Mouse (Mus musculus): Measurements from ENCODE around the gene Fam198a. TPM values are rescaled to one million over a fixed set of nuclear protein-coding genes. Genes with fewer than 3 reads are reported as not detected.
A peak's percentile ranks its signal among the peaks of the same experiment; 100 is the strongest.

Fam198a gene
- polyA plus RNA-seq, 1 experiment from 2014 or later = 1.0 TPM

DNA sequence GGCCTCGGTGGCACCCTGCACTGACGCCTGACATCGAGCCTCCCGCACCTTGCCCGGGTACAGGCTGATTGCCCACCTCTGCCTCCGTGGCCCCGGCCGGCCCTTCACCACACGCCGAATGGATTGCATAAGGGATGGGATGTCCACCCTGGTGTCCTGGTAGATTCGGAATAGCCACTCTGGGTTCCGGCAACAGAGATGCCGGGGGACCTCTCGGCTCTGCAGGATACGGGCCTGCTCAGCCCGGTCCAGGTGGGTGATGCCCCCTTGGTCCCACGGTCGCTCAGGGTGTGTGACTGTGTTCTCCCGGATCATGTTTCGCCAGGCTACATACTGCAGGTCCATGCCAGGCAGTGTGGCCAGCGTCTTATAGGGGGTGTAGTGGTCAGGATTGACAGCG, 31.4 kb downstream of the Fam198a start:
- H3K4me3 ChIP-seq (ENCODE audit: low read depth, low read length) = no peak overlapping the region
- H3K36me3 ChIP-seq (ENCODE audit: control insufficient read depth, insufficient read depth) = no peaks in the 10 kb centered on the region; the same call in 1 of the 2 replicates
- no peaks in the 10 kb centered on the region for H3K9me3 ChIP-seq (ENCODE audit: control insufficient read depth)
- TF ChIP-seq CTCF (IDR thresholded peaks at IDR 0.05; ENCODE audit: low read depth) = no peak
- H3K27me3 ChIP-seq (replicated peaks; ENCODE audit: control insufficient read depth, insufficient read depth, low read length) = no peaks in the 10 kb centered on the region
- no peak overlapping the region for H3K27ac ChIP-seq (ENCODE audit: low read depth, low read length)
- H3K4me1 ChIP-seq (replicated peaks; ENCODE audit: control insufficient read depth, insufficient read depth, low read length) = no peaks in the 10 kb centered on the region
- no peak overlapping the region for H3K9ac ChIP-seq (ENCODE audit: low read depth, low read length)
- H3K4me2 ChIP-seq (replicated peaks; ENCODE audit: low read depth) = no peak overlapping the region
- ATAC-seq = no peak
- 95% methylated on average over 22 of the region's 22 CpGs for WGBS

DNA sequence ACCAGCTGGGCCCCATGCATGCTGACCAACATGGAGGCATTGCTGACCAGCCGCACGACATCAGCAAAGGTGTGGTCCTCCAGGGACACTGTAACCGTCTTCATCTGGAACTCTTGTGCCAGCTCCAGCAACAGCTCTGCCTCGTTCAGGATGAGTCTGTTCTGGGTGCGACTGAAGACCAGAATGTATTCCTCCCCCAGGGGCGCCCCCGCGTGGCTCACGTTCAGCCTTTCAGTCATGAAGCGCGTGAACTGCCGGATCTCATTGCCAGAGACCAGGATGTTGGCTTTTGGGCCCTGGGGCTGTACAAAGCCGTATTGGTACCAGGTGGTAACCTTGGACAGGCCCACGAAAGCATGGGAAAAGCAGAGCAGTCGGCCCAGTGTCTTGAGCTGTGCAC, 31.9 kb downstream of the Fam198a start:
- Histone ChIP-seq H3K27ac (ENCODE audit: low read depth, low read length) (no peak overlapping the region), H3K9ac (ENCODE audit: low read depth, low read length) (no peak overlapping the region), H3K4me1 (replicated peaks; ENCODE audit: control insufficient read depth, insufficient read depth, low read length) (no peaks in the 10 kb centered on the region), H3K4me2 (replicated peaks; ENCODE audit: low read depth) (no peak overlapping the region), H3K4me3 (ENCODE audit: low read depth, low read length) (no peak overlapping the region), H3K36me3 (ENCODE audit: control insufficient read depth, insufficient read depth) (no peaks in the 10 kb centered on the region; the same call in 1 of the 2 replicates), H3K27me3 (replicated peaks; ENCODE audit: control insufficient read depth, insufficient read depth, low read length) (no peaks in the 10 kb centered on the region), H3K9me3 (ENCODE audit: control insufficient read depth) (no peaks in the 10 kb centered on the region)
- ATAC-seq = no peak
- no peak for TF ChIP-seq CTCF (IDR thresholded peaks at IDR 0.05; ENCODE audit: low read depth)
- 94% methylated on average over 15 of the region's 15 CpGs for WGBS

DNA sequence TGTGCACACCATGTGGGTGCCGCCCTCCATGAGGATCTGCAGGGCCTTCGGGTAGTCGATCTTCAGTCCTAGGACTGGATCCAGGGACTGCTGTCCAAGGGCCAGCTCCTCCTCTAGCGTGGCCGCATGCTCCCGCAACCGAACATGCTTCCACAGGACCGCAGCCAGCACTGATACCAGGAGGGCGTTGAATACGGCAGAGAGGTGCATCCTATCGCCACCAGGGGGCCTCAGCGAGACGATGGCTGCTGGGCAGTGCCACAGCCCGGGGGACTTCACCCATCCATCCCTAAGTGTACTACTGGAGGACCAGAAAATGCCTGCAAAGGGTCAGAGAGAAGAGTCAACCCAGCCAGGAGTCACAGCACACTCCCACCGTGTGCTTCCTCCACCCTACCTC, 32.7 kb downstream of the Fam198a start:
- H3K4me2 ChIP-seq (replicated peaks; ENCODE audit: low read depth) = no peak overlapping the region
- ATAC-seq = peak; percentile 26; the same call in 1 of the 2 replicates
- H3K9ac ChIP-seq (ENCODE audit: low read depth, low read length) = no peak overlapping the region
- no peaks in the 10 kb centered on the region for H3K27me3 ChIP-seq (replicated peaks; ENCODE audit: control insufficient read depth, insufficient read depth, low read length)
- peak; percentile 92 for TF ChIP-seq CTCF (IDR thresholded peaks at IDR 0.05; ENCODE audit: low read depth)
- no peak overlapping the region for H3K4me3 ChIP-seq (ENCODE audit: low read depth, low read length)
- WGBS = 45% methylated on average over 15 of the region's 15 CpGs
- H3K36me3 ChIP-seq (ENCODE audit: control insufficient read depth, insufficient read depth) = no peaks in the 10 kb centered on the region; the same call in 1 of the 2 replicates
- H3K4me1 ChIP-seq (replicated peaks; ENCODE audit: control insufficient read depth, insufficient read depth, low read length) = no peaks in the 10 kb centered on the region
- no peak overlapping the region for H3K27ac ChIP-seq (ENCODE audit: low read depth, low read length)
- no peaks in the 10 kb centered on the region for H3K9me3 ChIP-seq (ENCODE audit: control insufficient read depth)

DNA sequence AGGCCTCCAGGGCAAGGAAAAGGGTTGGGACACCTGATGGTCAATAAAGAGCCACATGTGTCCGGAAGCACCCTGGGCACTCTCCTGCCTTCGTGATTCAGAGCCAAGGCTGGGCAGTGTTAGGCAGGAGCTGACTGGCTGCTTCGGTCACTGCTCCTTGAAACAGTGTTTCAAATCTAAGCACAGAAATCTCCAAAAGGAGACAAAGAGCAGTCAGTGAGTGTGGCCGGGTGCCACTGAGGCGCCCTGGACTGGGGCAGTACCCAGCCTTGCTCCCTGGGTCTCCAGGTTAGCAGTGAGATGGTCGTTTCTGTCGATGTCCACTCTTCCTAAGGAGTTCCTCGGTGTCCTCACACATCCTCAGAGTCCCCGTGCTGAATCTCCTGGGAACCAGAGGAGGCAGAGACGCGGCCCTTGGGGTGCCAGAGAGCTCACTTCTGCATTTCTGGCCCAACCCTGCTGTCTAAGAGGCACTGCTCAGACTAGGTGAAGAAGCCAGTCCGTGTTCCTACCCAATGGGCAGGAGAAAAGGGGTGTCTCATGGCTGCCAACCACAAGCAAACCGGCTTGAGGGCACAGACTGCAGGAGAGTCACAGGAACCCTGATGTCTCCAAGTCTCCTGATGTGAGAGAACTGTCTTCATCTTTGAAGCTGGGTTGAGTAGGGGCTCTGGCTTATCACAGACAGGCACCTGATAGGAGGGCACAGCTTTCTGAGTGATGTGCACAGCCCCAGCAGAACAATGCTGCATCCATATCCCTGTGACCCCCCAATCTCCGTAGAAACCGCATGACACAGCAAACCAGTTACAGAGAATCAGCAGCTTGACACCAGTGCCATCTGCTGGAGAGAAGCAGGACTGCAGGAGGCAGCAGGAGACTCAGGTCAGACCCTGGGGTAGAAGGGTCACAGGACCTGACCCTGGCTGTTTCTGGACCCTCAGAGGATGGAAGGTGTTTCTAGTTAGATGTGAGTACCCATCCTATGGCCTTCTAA, 34.0 kb downstream of the Fam198a start:
- Histone ChIP-seq H3K27me3 (replicated peaks; ENCODE audit: control insufficient read depth, insufficient read depth, low read length) (no peaks in the 10 kb centered on the region), H3K4me3 (ENCODE audit: low read depth, low read length) (no peak overlapping the region), H3K4me1 (replicated peaks; ENCODE audit: control insufficient read depth, insufficient read depth, low read length) (no peaks in the 10 kb centered on the region), H3K9me3 (ENCODE audit: control insufficient read depth) (no peaks in the 10 kb centered on the region), H3K36me3 (ENCODE audit: control insufficient read depth, insufficient read depth) (no peaks in the 10 kb centered on the region; the same call in 1 of the 2 replicates), H3K4me2 (replicated peaks; ENCODE audit: low read depth) (no peak overlapping the region), H3K9ac (ENCODE audit: low read depth, low read length) (no peak overlapping the region), H3K27ac (ENCODE audit: low read depth, low read length) (no peak overlapping the region)
- WGBS = 75% methylated on average over 15 of the region's 15 CpGs
- ATAC-seq = no peak
- peak; percentile 99 for TF ChIP-seq CTCF (IDR thresholded peaks at IDR 0.05; ENCODE audit: low read depth)

DNA sequence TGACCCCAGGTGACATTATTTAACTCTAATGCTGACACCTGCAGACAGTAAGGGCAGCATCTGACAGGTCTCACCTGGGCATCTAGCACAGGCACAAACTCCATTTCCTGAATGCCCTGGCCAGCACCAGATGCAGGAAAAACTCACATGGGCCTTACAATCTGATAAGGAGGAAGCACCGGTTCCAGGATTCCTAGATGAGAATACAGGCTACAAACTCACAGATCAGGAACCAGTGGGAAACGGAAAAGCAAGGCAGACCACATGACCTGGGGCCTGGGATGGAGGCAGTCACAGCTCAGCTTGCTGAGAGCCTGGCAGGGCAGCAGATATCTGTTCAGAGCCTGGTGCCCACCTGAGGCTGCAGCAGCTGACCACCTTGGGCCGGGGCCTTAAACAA, 38.1 kb downstream of the Fam198a start:
- Histone ChIP-seq H3K9ac (ENCODE audit: low read depth, low read length) (no peak overlapping the region), H3K4me1 (replicated peaks; ENCODE audit: control insufficient read depth, insufficient read depth, low read length) (no peaks in the 10 kb centered on the region), H3K9me3 (ENCODE audit: control insufficient read depth) (no peaks in the 10 kb centered on the region), H3K36me3 (ENCODE audit: control insufficient read depth, insufficient read depth) (no peaks in the 10 kb centered on the region; the same call in 1 of the 2 replicates), H3K4me3 (ENCODE audit: low read depth, low read length) (no peak overlapping the region), H3K4me2 (replicated peaks; ENCODE audit: low read depth) (no peak overlapping the region), H3K27ac (ENCODE audit: low read depth, low read length) (no peak overlapping the region), H3K27me3 (replicated peaks; ENCODE audit: control insufficient read depth, insufficient read depth, low read length) (no peaks in the 10 kb centered on the region)
- ATAC-seq = no peak
- WGBS = 62% methylated on average over 3 of the region's 3 CpGs
- no peak for TF ChIP-seq CTCF (IDR thresholded peaks at IDR 0.05; ENCODE audit: low read depth)

DNA sequence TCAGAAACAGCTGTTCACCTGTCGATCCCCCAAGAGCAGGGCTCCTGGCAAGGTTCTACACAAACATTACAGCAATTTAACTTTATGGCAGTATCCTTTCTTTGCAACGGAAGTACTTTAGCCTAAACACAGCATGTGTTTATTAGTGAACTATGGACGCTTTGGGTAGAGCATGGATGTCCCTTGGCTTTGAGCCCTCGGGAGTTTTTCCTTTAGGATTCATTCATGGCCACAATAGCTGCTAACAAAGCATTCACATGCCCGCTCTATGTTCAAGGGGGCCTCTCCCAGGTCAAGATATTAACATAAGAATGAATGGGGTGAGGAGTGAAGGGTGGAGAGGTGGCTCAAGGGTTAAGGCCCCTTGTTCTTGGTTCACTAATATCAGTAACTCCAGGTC, 38.7 kb downstream of the Fam198a start:
- no peaks in the 10 kb centered on the region for H3K9me3 ChIP-seq (ENCODE audit: control insufficient read depth)
- 37% methylated on average over 5 of the region's 5 CpGs for whole genome bisulfite sequencing
- H3K4me1 ChIP-seq (replicated peaks; ENCODE audit: control insufficient read depth, insufficient read depth, low read length) = no peaks in the 10 kb centered on the region
- H3K36me3 ChIP-seq (ENCODE audit: control insufficient read depth, insufficient read depth) = no peaks in the 10 kb centered on the region; the same call in 1 of the 2 replicates
- H3K9ac ChIP-seq (ENCODE audit: low read depth, low read length) = no peak overlapping the region
- TF ChIP-seq CTCF (IDR thresholded peaks at IDR 0.05; ENCODE audit: low read depth) = no peak
- H3K27ac ChIP-seq (ENCODE audit: low read depth, low read length) = no peak overlapping the region
- no peak overlapping the region for H3K4me2 ChIP-seq (replicated peaks; ENCODE audit: low read depth)
- H3K4me3 ChIP-seq (ENCODE audit: low read depth, low read length) = no peak overlapping the region
- peak; percentile 37; the same call in 1 of the 2 replicates for ATAC-seq
- no peaks in the 10 kb centered on the region for H3K27me3 ChIP-seq (replicated peaks; ENCODE audit: control insufficient read depth, insufficient read depth, low read length)
